Mouse (Mus musculus) kidney, embryonic 14.5 days (tissue): ENCODE measurements around the gene Yeats2. TPM values are rescaled to one million over a fixed set of nuclear protein-coding genes. Genes with fewer than 3 reads are reported as not detected.
"Not testable (repeated sequence)": the region's sequence is repeated elsewhere in the genome, so short reads cannot be mapped to it uniquely, and the experiment has no call there.

Experiments used
- ATAC-seq: fragments of 200-750 bp; cut with Nextera tagmentation; 2 replicates; pipeline ENCODE4 v1.8.0; 2017; ENCODE audit warnings: moderate number of reproducible peaks, mild to moderate bottlenecking, moderate TSS enrichment, moderate library complexity; ENCODE audit not compliant: low FRiP score, low TSS enrichment
- H3K27ac ChIP-seq: fragments of 300-500 bp; sonication (generic); 2 replicates; pipeline ENCODE4 v1.5.1; 2014; ENCODE audit warnings: low read depth, mild to moderate bottlenecking, low read length, moderate library complexity, mixed read lengths
- H3K27me3 ChIP-seq: fragments of 300-500 bp; sonication (generic); 2 replicates; pipeline ENCODE4 v1.6.1; 2014; ENCODE audit warnings: mild to moderate bottlenecking, low read length; ENCODE audit not compliant: control insufficient read depth, insufficient read depth
- H3K36me3 ChIP-seq: fragments of 300-500 bp; sonication (generic); 2 replicates; pipeline ENCODE4 v1.6.1; 2014; ENCODE audit warnings: low read length, mixed read lengths; ENCODE audit not compliant: control insufficient read depth, insufficient read depth
- H3K4me1 ChIP-seq: fragments of 300-500 bp; sonication (generic); 2 replicates; pipeline ENCODE4 v1.6.1; 2014; ENCODE audit warnings: low read length, mixed read lengths; ENCODE audit not compliant: control insufficient read depth, insufficient read depth
- H3K4me2 ChIP-seq: fragments of 300-500 bp; sonication (generic); replicated peaks from 2 replicates; pipeline ENCODE4 v1.6.1; 2014; ENCODE audit warnings: low read depth, mild to moderate bottlenecking, low read length
- H3K4me3 ChIP-seq: fragments of 300-500 bp; sonication (generic); 2 replicates; pipeline ENCODE4 v1.5.1; 2014; ENCODE audit warnings: mild to moderate bottlenecking, low read length
- H3K9ac ChIP-seq: fragments of 300-500 bp; sonication (generic); 2 replicates; pipeline ENCODE4 v1.6.1; 2014; ENCODE audit warnings: low read depth, mild to moderate bottlenecking, low read length, moderate library complexity
- H3K9me3 ChIP-seq: fragments of 300-500 bp; sonication (generic); 2 replicates; pipeline ENCODE4 v1.6.1; 2016; ENCODE audit warnings: low read length; ENCODE audit not compliant: control insufficient read depth
- WGBS: fragments of 180-500 bp; shearing (Covaris S2); extraction: QIAGEN DNeasy Blood & Tissue Kit; methylation state at CpG from one replicate; pipeline ENCODE4 v1.1.7; 2014; 5-methylcytosine and 5-hydroxymethylcytosine counted together
- polyA plus RNA-seq: library from polyadenylated mRNA; unstranded; fragments of >200 nt; fragmentation: Nextera tagmentation; extraction: Ambion mirVana; gene quantifications from 2 replicates; pipeline ENCODE4 v1.2.1, GENCODE M21; 2014

Gene Yeats2
- polyA plus RNA-seq, 1 experiment from 2014 or later = 47.5 TPM

DNA sequence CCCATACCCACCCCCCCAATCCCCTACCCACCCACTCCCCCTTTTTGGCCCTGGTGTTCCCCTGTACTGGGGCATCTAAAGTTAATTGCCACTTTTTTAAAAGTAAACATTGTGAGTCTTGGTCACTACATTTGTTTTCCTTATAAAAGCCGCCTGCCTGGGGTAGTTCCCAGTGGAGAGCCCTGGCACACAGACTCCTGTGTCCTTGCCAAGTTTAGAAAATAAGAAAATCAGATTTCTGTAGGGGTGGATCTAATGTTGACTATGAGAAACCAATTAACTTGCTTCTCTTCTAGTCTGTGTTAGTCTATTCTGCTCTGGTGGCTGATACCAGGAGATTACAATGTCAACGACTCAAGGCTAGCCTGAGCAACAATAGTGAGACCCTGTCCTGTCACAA, 28.2 kb upstream of the Yeats2 start:
- Histone ChIP-seq H3K4me1 (no peaks in the 10 kb centered on the region), H3K27me3 (no peaks in the 10 kb centered on the region), H3K9me3 (no peaks in the 10 kb centered on the region), H3K9ac (no peak overlapping the region), H3K4me2 (no peak overlapping the region), H3K36me3 (peaks cover 54% of the 10 kb centered on the region), H3K4me3 (no peak overlapping the region), H3K27ac (no peak overlapping the region)
- WGBS = 96% methylated on average over 2 of the region's 2 CpGs
- ATAC-seq = no peak

DNA sequence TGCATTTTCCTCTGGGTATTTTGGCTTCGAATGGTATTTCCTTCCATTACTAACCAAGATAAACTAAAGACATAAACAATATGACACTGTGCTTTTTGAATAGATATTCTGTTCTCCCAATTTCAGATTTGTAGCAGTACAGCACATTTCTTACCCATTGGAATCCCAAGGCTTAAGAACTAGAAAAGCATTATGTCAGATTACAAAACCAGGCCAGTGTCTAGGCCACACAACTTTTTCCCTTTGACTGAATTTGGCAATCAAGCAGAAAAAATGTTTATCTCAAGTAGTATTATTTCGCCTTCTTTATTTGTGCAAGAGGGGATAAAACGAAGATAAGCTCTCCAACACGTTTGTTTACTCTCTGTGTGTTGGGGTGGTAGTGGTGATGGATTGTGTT, 24.8 kb upstream of the Yeats2 start:
- Histone ChIP-seq H3K36me3 (peaks cover 56% of the 10 kb centered on the region), H3K4me3 (no peak overlapping the region), H3K27me3 (no peaks in the 10 kb centered on the region), H3K9me3 (no peaks in the 10 kb centered on the region), H3K4me2 (no peak overlapping the region), H3K9ac (no peak overlapping the region), H3K27ac (no peak overlapping the region), H3K4me1 (no peaks in the 10 kb centered on the region)
- WGBS = 87% methylated on average over 4 of the region's 4 CpGs
- no peak for ATAC-seq

DNA sequence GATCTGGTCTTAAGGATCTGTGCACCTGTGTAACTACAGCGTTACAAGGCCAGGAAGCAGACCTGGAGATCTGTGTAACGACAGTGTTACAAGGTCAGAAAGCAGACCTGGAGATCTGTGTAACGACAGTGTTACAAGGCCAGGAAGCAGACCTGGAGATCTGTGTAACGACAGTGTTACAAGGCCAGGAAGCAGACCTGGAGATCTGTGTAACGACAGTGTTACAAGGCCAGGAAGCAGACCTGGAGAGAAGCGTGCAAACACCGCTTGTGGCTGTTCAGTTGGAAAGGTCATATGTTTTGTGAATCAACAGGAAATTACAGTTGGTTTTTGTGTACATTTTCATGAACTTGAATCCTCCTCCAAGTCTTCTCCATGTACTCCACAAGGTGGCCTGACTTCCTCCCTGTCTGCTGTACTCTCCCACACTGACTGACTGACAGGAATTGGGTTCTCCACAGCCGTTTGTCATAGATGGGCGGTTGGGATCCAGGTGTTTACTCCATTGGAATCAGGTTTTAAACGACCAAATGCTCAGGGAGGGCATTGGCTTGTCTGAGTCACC, 14.5 kb upstream of the Yeats2 start:
- not testable (repeated sequence) for H3K4me2 ChIP-seq, H3K9me3 ChIP-seq, H3K4me1 ChIP-seq, H3K27ac ChIP-seq, H3K4me3 ChIP-seq, H3K9ac ChIP-seq, ATAC-seq, H3K27me3 ChIP-seq
- H3K36me3 ChIP-seq = peaks cover 39% of the 10 kb centered on the region
- WGBS = 77% methylated on average over 10 of the region's 10 CpGs

DNA sequence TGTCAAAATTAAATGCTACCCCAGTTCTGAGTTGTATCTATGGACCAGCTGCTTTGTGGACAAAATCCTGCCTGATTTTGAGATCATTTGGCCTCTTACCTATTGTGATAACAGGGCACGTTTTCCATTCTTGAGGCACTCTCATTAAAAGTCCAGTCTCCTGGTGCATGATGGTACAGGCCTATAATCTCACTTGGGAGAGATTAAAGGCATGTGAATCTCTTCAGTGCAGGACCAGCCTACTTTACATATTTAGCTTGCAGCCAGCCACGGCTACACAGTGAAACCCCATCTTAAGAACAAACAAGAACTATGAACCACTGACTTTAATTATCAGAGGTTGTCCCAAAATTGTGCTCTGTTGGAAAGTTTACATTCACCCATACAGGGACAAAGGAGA, 10.5 kb upstream of the Yeats2 start:
- H3K4me3 ChIP-seq = no peak overlapping the region
- ATAC-seq = no peak
- no peaks in the 10 kb centered on the region for H3K9me3 ChIP-seq
- H3K4me2 ChIP-seq = no peak overlapping the region
- no peak overlapping the region for H3K27ac ChIP-seq
- H3K9ac ChIP-seq = no peak overlapping the region
- H3K36me3 ChIP-seq = peaks cover 10% of the 10 kb centered on the region; the same call in 1 of the 2 replicates
- no peaks in the 10 kb centered on the region for H3K27me3 ChIP-seq
- H3K4me1 ChIP-seq = no peaks in the 10 kb centered on the region
- WGBS = 57% methylated on average over 2 of the region's 2 CpGs

DNA sequence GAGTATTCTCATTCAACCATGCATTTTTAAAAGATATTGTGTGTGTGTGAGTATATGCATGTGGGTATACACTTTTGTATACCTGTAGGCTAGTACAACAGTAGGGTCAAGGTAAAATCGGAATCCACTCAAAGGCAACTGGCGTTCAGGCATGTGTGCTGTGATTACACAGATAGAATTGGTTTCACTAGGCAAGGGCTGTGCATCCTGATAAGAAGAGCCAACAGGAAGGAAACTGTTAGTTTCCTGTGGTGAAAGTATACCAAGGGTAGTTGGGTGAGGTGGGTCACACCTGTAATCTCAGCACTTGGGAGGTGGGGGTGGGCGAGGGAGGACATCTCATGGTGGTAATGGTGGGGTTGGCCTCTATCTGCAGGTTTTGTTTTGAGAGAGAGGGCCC, 3.7 kb downstream of the Yeats2 start:
- Histone ChIP-seq H3K9ac (no peak overlapping the region), H3K27ac (no peak overlapping the region), H3K27me3 (no peaks in the 10 kb centered on the region), H3K4me1 (peaks cover 13% of the 10 kb centered on the region; the same call in 1 of the 2 replicates), H3K36me3 (peaks cover 2% of the 10 kb centered on the region; the same call in 1 of the 2 replicates), H3K4me3 (no peak overlapping the region), H3K4me2 (no peak overlapping the region), H3K9me3 (no peaks in the 10 kb centered on the region)
- ATAC-seq = no peak
- WGBS = 87% methylated on average over 3 of the region's 3 CpGs

DNA sequence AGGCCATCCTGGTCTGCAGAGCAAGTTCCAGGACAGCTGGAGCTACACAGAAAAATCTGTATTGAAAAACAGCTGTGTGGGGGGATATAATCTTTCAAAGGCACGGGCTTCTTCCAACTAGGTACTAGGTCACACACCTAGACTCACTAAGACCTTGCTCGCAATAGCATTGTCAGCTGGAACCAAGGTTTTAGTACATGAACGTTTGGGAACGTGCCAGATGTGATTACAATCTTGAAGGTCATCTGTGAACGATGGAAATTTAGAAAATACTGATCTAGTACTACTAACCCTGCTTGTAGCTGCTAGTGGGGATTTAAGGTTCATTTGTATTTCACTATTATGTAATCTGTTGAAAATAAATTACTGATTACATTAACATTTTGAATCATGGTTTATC, 11.1 kb downstream of the Yeats2 start:
- H3K4me1 ChIP-seq = no peaks in the 10 kb centered on the region
- no peak for ATAC-seq
- 74% methylated on average over 5 of the region's 5 CpGs for WGBS
- H3K4me3 ChIP-seq = no peak overlapping the region
- no peak overlapping the region for H3K4me2 ChIP-seq
- H3K27ac ChIP-seq = no peak overlapping the region
- H3K27me3 ChIP-seq = no peaks in the 10 kb centered on the region
- no peak overlapping the region for H3K9ac ChIP-seq
- no peaks in the 10 kb centered on the region for H3K9me3 ChIP-seq
- peaks cover 45% of the 10 kb centered on the region for H3K36me3 ChIP-seq

DNA sequence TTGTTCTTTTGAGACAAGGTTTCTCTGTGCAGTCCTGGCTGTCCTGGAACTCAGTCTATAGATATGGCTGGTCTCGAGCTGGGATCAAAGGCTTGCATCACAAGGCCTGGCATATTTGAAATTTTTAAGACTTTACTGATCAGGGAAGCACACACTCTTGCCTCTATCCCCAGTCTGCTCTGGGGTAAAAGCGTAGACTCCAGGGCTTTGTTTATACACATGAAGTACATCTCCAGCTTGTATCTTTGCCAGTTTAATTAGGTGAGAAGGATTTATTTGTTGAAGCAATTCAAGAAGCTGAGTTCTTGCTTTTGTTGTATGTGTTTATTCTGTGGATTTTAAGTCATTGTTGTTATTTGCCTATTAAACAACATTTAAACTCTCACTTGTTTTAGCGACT, 12.9 kb downstream of the Yeats2 start:
- no peak for ATAC-seq
- Histone ChIP-seq H3K4me1 (no peaks in the 10 kb centered on the region), H3K4me2 (no peak overlapping the region), H3K27ac (no peak overlapping the region), H3K9me3 (no peaks in the 10 kb centered on the region), H3K27me3 (no peaks in the 10 kb centered on the region), H3K4me3 (no peak overlapping the region), H3K9ac (no peak overlapping the region), H3K36me3 (peaks cover 56% of the 10 kb centered on the region)
- WGBS = 83% methylated on average over 3 of the region's 3 CpGs

DNA sequence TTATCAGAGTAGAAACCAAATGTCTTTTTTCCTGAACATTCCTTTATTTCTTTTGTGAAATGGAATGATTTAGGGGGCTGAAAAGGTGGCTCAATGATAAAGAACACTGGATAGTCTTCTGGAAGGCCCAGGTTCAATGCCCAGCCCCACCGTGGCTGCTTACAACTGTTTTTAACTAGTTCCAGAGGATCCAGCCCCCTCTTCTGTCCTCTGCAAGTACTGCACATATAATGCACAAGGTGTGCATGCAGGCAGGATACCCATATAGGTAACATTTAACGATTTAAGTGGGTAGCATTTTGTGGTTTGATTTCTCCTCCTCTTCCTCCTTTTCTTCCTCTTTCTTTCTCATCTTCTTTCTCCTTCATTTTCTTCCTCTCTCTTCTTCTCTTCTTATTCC, 19.3 kb downstream of the Yeats2 start:
- no peak overlapping the region for H3K4me2 ChIP-seq
- no peak overlapping the region for H3K4me3 ChIP-seq
- 80% methylated on average over 2 of the region's 2 CpGs for WGBS
- H3K27me3 ChIP-seq = no peaks in the 10 kb centered on the region
- no peaks in the 10 kb centered on the region for H3K9me3 ChIP-seq
- H3K36me3 ChIP-seq = peaks cover 79% of the 10 kb centered on the region
- H3K4me1 ChIP-seq = no peaks in the 10 kb centered on the region
- no peak overlapping the region for H3K27ac ChIP-seq
- ATAC-seq = no peak
- no peak overlapping the region for H3K9ac ChIP-seq

DNA sequence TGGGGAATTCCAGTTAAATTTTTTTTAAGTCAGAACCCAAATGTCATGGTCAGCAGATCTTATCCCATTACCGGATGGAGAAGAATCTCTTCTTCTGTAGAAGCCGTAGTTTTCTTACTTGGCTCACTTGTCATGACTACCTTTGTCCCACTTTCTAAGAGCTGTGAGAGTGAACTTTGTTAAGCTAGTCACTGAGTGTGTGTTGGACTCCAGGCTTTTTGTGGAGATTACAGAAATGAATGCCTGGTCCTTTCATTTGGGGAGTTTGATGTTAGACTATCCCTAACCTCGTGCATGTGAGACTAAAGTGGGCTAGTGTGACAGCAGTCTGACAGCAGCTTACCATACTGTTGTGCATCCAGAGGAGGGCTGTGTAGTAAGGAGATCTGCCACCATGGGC, 28.2 kb downstream of the Yeats2 start:
- H3K27ac ChIP-seq = no peak overlapping the region
- no peaks in the 10 kb centered on the region for H3K4me1 ChIP-seq
- no peak overlapping the region for H3K9ac ChIP-seq
- peaks cover 4% of the 10 kb centered on the region; the same call in 1 of the 2 replicates for H3K9me3 ChIP-seq
- H3K36me3 ChIP-seq = peaks cover 84% of the 10 kb centered on the region
- ATAC-seq = no peak
- 88% methylated on average over 3 of the region's 3 CpGs for WGBS
- no peaks in the 10 kb centered on the region for H3K27me3 ChIP-seq
- no peak overlapping the region for H3K4me2 ChIP-seq
- H3K4me3 ChIP-seq = no peak overlapping the region
